Mouse (Mus musculus) lung, postnatal 14 days (tissue): Measurements from ENCODE around the gene Btbd11.
"Not testable (repeated sequence)": the region's sequence is repeated elsewhere in the genome, so short reads cannot be mapped to it uniquely, and the experiment has no call there.

ENCODE experiments used
- DNase-seq: peaks from one replicate; pipeline ENCODE4 v3.0.0; 2021

The Btbd11 gene

DNA sequence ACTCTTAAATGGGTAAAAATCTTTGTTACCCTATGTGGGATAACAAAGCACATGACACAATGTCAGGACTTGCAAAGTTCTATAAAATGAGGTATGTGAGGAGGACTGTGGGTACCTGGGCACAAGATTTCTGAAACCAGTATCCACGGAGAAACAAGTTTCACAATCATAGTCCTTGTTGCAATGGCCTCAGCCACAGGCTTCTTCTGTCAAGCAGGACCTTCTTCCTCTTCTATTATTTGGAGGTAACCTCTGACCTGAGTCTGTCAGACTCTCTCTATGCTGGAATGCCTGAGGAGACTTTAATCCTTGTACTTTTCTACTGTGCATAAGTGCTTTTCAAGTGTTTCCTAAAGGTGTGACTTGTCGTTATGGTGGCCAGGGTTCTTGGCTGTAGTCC lies 307.8 kb downstream of the Btbd11 start:
- not testable (repeated sequence) for DNase-seq

DNA sequence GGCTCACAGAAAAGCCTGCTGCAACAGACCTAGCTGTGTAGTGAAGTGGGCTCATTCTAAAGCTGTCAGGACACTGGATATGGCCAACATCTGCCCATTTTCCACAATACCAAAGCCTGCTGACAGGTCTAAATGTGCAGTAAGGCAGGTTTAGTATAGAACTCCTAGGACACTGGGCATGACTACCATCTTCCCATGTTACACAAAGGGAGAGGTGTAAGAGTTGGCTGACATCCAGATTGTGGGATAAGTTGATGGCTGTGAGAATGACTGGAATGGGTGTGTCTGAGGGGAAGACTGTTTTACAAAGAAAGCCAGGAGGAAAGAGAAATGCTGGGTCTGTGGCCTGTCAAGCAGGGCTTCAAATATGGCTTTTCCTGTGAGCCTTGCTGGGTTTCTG lies 313.1 kb downstream of the Btbd11 start:
- DNase-seq: no peak

DNA sequence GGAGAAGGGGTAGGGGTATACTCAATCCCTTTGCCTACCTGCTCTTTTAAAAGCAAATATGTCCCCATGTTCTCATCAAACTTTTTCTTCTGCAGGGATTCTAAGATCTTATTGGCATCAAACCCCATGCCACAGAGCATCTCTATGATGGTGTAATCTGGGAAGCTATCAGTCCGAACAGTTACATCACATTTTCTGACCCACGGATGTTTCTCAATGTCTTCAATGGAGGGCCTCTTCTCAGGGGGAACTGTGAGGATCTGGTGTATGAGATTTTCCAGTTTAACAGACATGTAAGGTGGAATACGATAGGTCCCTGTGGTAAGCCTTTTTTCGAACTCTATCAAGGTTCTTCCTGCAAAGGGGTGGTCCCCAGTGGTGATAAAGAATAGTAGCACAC lies 323.2 kb downstream of the Btbd11 start:
- DNase-seq: not testable (repeated sequence)
